ENCODE assay signal across 9 mouse cellular contexts in genomic region chr2:160364666-160365065, GRCm38 (mm10). TPM values are rescaled to one million over a fixed set of nuclear protein-coding genes. Genes with fewer than 3 reads are reported as not detected.
DNase-seq lines count a peak whose midpoint lies in the region; ATAC-seq lines count a peak whose summit lies in the region.
"Had no signal": no experiment of that assay in that cellular context is flagged by ENCODE, and none has a peak within 500 bp of the region (broad histone marks: within the 10 kb centered on the region; RNA-seq: fewer than 3 reads in every experiment).

No protein-coding gene starts in this region.

- no peak for ATAC-seq in kidney, embryonic 15.5 days (replicated peaks; ENCODE audit: low FRiP score)
- ATAC-seq in hindbrain, embryonic 13.5 days (ENCODE audit: low FRiP score): no peak
- ATAC-seq in midbrain, embryonic 12.5 days (ENCODE audit: low FRiP score, low read depth): no peak

- H3K27ac ChIP-seq in kidney, embryonic 15.5 days: no peak overlapping the region
- no peak overlapping the region for H3K27ac ChIP-seq in embryonic facial prominence, embryonic 10.5 days (replicated peaks)
- no peak overlapping the region for H3K27ac ChIP-seq in hindbrain, embryonic 13.5 days
- H3K27ac ChIP-seq in midbrain, embryonic 12.5 days (replicated peaks): no peak overlapping the region

- H3K36me3 ChIP-seq in kidney, embryonic 15.5 days: no peaks in the 10 kb centered on the region
- no peaks in the 10 kb centered on the region for H3K36me3 ChIP-seq in embryonic facial prominence, embryonic 10.5 days (replicated peaks)
- H3K36me3 ChIP-seq in hindbrain, embryonic 13.5 days: no peaks in the 10 kb centered on the region
- H3K36me3 ChIP-seq in midbrain, embryonic 12.5 days: no peaks in the 10 kb centered on the region

- peak overlapping the region; percentile 98 for H3K4me2 ChIP-seq in kidney, embryonic 15.5 days
- peak overlapping the region; percentile 87 for H3K4me2 ChIP-seq in hindbrain, embryonic 13.5 days
- H3K4me2 ChIP-seq in midbrain, embryonic 12.5 days (replicated peaks): peak overlapping the region; percentile 95

- 4% methylated on average over 12 of the region's 12 CpGs for WGBS in kidney, embryonic 15.5 days
- under 1% methylated on average over 12 of the region's 12 CpGs for WGBS in embryonic facial prominence, embryonic 10.5 days
- WGBS in hindbrain, embryonic 13.5 days: 1% methylated on average over 12 of the region's 12 CpGs
- WGBS in midbrain, embryonic 12.5 days: 2% methylated on average over 12 of the region's 12 CpGs

- no peaks in the 10 kb centered on the region for H3K9me3 ChIP-seq in kidney, embryonic 15.5 days (replicated peaks)
- H3K9me3 ChIP-seq in embryonic facial prominence, embryonic 10.5 days: no peaks in the 10 kb centered on the region
- H3K9me3 ChIP-seq in hindbrain, embryonic 13.5 days: no peaks in the 10 kb centered on the region
- H3K9me3 ChIP-seq in midbrain, embryonic 12.5 days: no peaks in the 10 kb centered on the region

- H3K4me1 ChIP-seq in kidney, embryonic 15.5 days: peaks cover 61% of the 10 kb centered on the region
- peaks cover 62% of the 10 kb centered on the region for H3K4me1 ChIP-seq in embryonic facial prominence, embryonic 10.5 days
- peaks cover 52% of the 10 kb centered on the region for H3K4me1 ChIP-seq in hindbrain, embryonic 13.5 days (replicated peaks)
- H3K4me1 ChIP-seq in midbrain, embryonic 12.5 days: peaks cover 42% of the 10 kb centered on the region

- H3K4me3 ChIP-seq in kidney, embryonic 15.5 days (replicated peaks): peak overlapping the region; percentile 62
- peak overlapping the region; percentile 69 for H3K4me3 ChIP-seq in embryonic facial prominence, embryonic 10.5 days
- H3K4me3 ChIP-seq in hindbrain, embryonic 13.5 days: peak overlapping the region; percentile 62
- H3K4me3 ChIP-seq in midbrain, embryonic 12.5 days: peak overlapping the region; percentile 54

- peak overlapping the region; percentile 55; the same call in 1 of the 2 replicates for H3K9ac ChIP-seq in kidney, embryonic 15.5 days
- peak overlapping the region; percentile 83 for H3K9ac ChIP-seq in hindbrain, embryonic 13.5 days
- H3K9ac ChIP-seq in midbrain, embryonic 12.5 days (replicated peaks): no peak overlapping the region

- DNase-seq in kidney, postnatal 14 days: no peak
- peak; percentile 53 for DNase-seq in embryonic facial prominence, embryonic 10.5 days (ENCODE audit: low spot score)
- no peak for DNase-seq in spleen, postnatal 14 days (ENCODE audit: low spot score in 2 of 2)
- no peak for DNase-seq in urinary bladder, adult 18-20 months (ENCODE audit: low spot score in 2 of 2)
- DNase-seq in cerebellum, postnatal 10 days: no peak
- DNase-seq: cerebellum, postnatal 25 days had no signal

- peaks cover 77% of the 10 kb centered on the region for H3K27me3 ChIP-seq in kidney, embryonic 15.5 days
- peaks cover 89% of the 10 kb centered on the region for H3K27me3 ChIP-seq in embryonic facial prominence, embryonic 10.5 days (replicated peaks; ENCODE audit: low read depth, poor library complexity, severe bottlenecking)
- peaks cover 79% of the 10 kb centered on the region for H3K27me3 ChIP-seq in hindbrain, embryonic 13.5 days
- peaks cover 81% of the 10 kb centered on the region for H3K27me3 ChIP-seq in midbrain, embryonic 12.5 days

RNA-seq across cellular contexts. Expression of gene Mafb, which starts 2.2 kb away (rescaled TPM):
- polyA plus RNA-seq in kidney, embryonic 15.5 days (2015; fragmentation: Nextera tagmentation; extraction: Ambion mirVana): 36.2 and 38.0 TPM in 2 replicates
- polyA plus RNA-seq in embryonic facial prominence, embryonic 10.5 days (2016; fragmentation: Nextera tagmentation; extraction: Ambion mirVana): 5.3 and 6.7 TPM in 2 replicates
- polyA plus RNA-seq in hindbrain, embryonic 13.5 days (2015; fragmentation: Nextera tagmentation; extraction: Ambion mirVana): 22.5 and 23.2 TPM in 2 replicates
- polyA plus RNA-seq in midbrain, embryonic 12.5 days (2016; fragmentation: Nextera tagmentation; extraction: Ambion mirVana): 8.6 and 8.8 TPM in 2 replicates

RNA-seq across cellular contexts. Expression of gene Gm826, which starts 30.7 kb away (rescaled TPM):
- 0.40 and 0.93 TPM in 2 replicates for polyA plus RNA-seq in kidney, embryonic 15.5 days (2015; fragmentation: Nextera tagmentation; extraction: Ambion mirVana)
- 0.19 and 0.36 TPM in 2 replicates for polyA plus RNA-seq in embryonic facial prominence, embryonic 10.5 days (2016; fragmentation: Nextera tagmentation; extraction: Ambion mirVana)
- not detected in 2 replicates for polyA plus RNA-seq in hindbrain, embryonic 13.5 days (2015; fragmentation: Nextera tagmentation; extraction: Ambion mirVana)
- 0.33 TPM in 1 of 2 replicates, not detected in the other for polyA plus RNA-seq in midbrain, embryonic 12.5 days (2016; fragmentation: Nextera tagmentation; extraction: Ambion mirVana)
